Comparison of ENCODE assay signal across 8 mouse cellular contexts in the genomic region with DNA sequence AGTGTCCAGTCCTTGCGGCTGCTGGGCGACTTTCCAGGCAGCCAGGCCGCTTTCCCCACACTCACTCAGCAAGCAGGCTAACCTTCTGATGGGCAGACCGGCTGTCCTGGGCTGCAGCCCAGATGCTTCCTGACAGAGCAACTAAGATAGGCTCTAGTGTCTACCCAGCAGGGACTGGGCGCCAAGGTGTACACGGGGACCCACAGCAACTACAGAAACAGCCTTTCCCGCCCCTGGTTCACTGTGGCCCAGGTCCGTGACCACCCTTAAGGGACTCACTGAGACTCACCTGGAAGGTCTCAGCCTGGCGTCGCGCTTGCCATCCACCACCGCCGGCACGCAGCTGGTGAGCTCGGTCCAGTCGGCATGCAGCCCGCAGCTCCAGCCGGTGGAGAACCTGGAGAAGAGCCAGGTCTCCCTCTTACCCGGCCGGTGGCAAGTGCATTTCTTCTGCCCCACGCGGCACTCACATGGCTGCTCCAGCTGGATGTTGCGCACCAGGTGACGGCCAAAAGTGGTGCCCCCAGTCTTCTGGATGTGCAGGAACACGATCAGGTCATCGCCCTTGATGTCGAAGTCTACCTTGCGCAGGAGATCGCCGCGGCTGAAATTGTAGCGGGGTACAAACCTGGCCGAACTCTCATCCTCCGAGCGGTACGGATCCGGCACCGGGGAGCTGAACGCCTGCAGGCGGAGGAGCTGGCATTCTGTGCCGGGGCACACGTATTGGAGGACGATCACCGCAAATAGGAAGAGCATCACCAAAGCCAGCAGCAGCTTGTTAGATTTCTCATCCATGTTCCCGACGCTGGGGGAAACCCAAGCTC. TPM values are rescaled to one million over a fixed set of nuclear protein-coding genes. Genes with fewer than 3 reads are reported as not detected.
DNase-seq lines count a peak whose midpoint lies in the region; ATAC-seq and TF ChIP-seq lines count a peak whose summit lies in the region.

No protein-coding gene starts in this region.

- peaks cover 12% of the 10 kb centered on the region; the same call in 1 of the 2 replicates for H3K27me3 ChIP-seq in heart, embryonic 14.5 days (ENCODE audit: control insufficient read depth, insufficient read depth, low read length)
- peaks cover 21% of the 10 kb centered on the region for H3K27me3 ChIP-seq in lung, embryonic 15.5 days
- peaks cover 16% of the 10 kb centered on the region for H3K27me3 ChIP-seq in small intestine, adult 2 months (ENCODE audit: control insufficient read depth, insufficient read depth, low read length)

- no peaks in the 10 kb centered on the region for H3K36me3 ChIP-seq in heart, embryonic 14.5 days (ENCODE audit: control insufficient read depth, insufficient read depth, low read length)
- no peaks in the 10 kb centered on the region for H3K36me3 ChIP-seq in lung, embryonic 15.5 days
- H3K36me3 ChIP-seq in small intestine, adult 2 months (ENCODE audit: control insufficient read depth, insufficient read depth, low read length): no peaks in the 10 kb centered on the region

- H3K4me3 ChIP-seq in heart, embryonic 14.5 days (ENCODE audit: control insufficient read depth in 1 of 2, insufficient read depth in 1 of 2, low read depth in 1 of 2, low read length in 2 of 2): peak overlapping the region; percentile 49 to 59
- H3K4me3 ChIP-seq in lung, embryonic 15.5 days: peak overlapping the region; percentile 51
- H3K4me3 ChIP-seq in small intestine, adult 2 months (ENCODE audit: low read depth, low read length): peak overlapping the region; percentile 40

- no peak for ATAC-seq in heart, embryonic 14.5 days (ENCODE audit: insufficient number of reproducible peaks, insufficient read depth, low FRiP score, low read depth)
- peak; percentile 48 for ATAC-seq in lung, embryonic 15.5 days (ENCODE audit: borderline replicate concordance, extremely low read depth, low FRiP score, low TSS enrichment)

- peak; percentile 2 for DNase-seq in urinary bladder, postnatal 14 days (ENCODE audit: low spot score)
- no peak for DNase-seq in urinary bladder, postnatal 25 days (ENCODE audit: low spot score)
- peak; percentile 17 for DNase-seq in embryo, embryonic 9.5 days (ENCODE audit: extremely low spot score)
- peak; percentile 11 to 45 for DNase-seq in kidney, postnatal 25 days
- DNase-seq in spleen, postnatal 36 days (ENCODE audit: low spot score in 2 of 2): no peak

- no peak overlapping the region for H3K27ac ChIP-seq in heart, embryonic 14.5 days (replicated peaks in 1 of 2; ENCODE audit: control insufficient read depth in 1 of 2, insufficient read depth in 1 of 2, low read depth in 2 of 2, low read length in 2 of 2)
- H3K27ac ChIP-seq in lung, embryonic 15.5 days: no peak overlapping the region
- no peak overlapping the region for H3K27ac ChIP-seq in small intestine, adult 2 months (ENCODE audit: insufficient read depth, low read depth, low read length)

- TF ChIP-seq CTCF in small intestine, adult 2 months (IDR thresholded peaks at IDR 0.05; ENCODE audit: extremely low read depth, insufficient read length, insufficient replicate concordance, low read depth, low read length): no peak

- 22% methylated on average over 38 of the region's 46 CpGs for WGBS in heart, embryonic 14.5 days
- WGBS in lung, embryonic 15.5 days: 23% methylated on average over 45 of the region's 46 CpGs
- WGBS in small intestine, adult 2 months: 24% methylated on average over 46 of the region's 46 CpGs

- peak overlapping the region; percentile 66; the same call in 1 of the 2 replicates for H3K9ac ChIP-seq in heart, embryonic 14.5 days (ENCODE audit: low read length)
- H3K9ac ChIP-seq in lung, embryonic 15.5 days: peak overlapping the region; percentile 40

- H3K4me2 ChIP-seq in heart, embryonic 14.5 days (ENCODE audit: low read length): peak overlapping the region; percentile 83
- peak overlapping the region; percentile 93 for H3K4me2 ChIP-seq in lung, embryonic 15.5 days

- H3K9me3 ChIP-seq in heart, embryonic 14.5 days (ENCODE audit: control insufficient read depth, low read length): no peaks in the 10 kb centered on the region
- no peaks in the 10 kb centered on the region for H3K9me3 ChIP-seq in lung, embryonic 15.5 days

- no peak for TF ChIP-seq POLR2A in small intestine, adult 2 months (IDR thresholded peaks at IDR 0.05; ENCODE audit: low read depth, low read length)

- no peaks in the 10 kb centered on the region for H3K4me1 ChIP-seq in heart, embryonic 14.5 days (ENCODE audit: control insufficient read depth in 2 of 2, insufficient read depth in 2 of 2, low read length in 2 of 2)
- no peaks in the 10 kb centered on the region for H3K4me1 ChIP-seq in lung, embryonic 15.5 days
- peaks cover 3% of the 10 kb centered on the region; the same call in 1 of the 2 replicates for H3K4me1 ChIP-seq in small intestine, adult 2 months (ENCODE audit: control insufficient read depth, insufficient read depth, insufficient read length, low read length)

RNA-seq across cellular contexts. Expression of a gene that starts 1.8 kb away (rescaled TPM):
- 11.6 and 13.2 TPM in 2 replicates for polyA plus RNA-seq in heart, embryonic 14.5 days (2014; fragmentation: Nextera tagmentation; extraction: Ambion mirVana)
- polyA plus RNA-seq in lung, embryonic 15.5 days (2015; fragmentation: Nextera tagmentation; extraction: Ambion mirVana): 12.5 and 12.8 TPM in 2 replicates
- 0.38 TPM in 1 of 2 replicates, not detected in the other for polyA plus RNA-seq in small intestine, adult 2 months (2012; rRNA removed)

Comparison
In these comparisons a context has a peak if more than half of its experiments do, and no peak if none do; other contexts are left out.
1. DNase-seq: peak in urinary bladder, postnatal 14 days (single experiment), embryo, embryonic 9.5 days (single experiment) and kidney, postnatal 25 days (2 of 2); none in urinary bladder, postnatal 25 days (single experiment) and spleen, postnatal 36 days (0 of 2).
2. Peak in every context shown above with its lines, with median percentiles within 50 percentile points of each other: H3K4me3 ChIP-seq.